Mouse (Mus musculus): ENCODE measurements around the gene Spred1. TPM values are rescaled to one million over a fixed set of nuclear protein-coding genes. Genes with fewer than 3 reads are reported as not detected.

The Spred1 gene
- polyA plus RNA-seq, 1 experiment from 2014 or later, result 33.6 TPM

DNA sequence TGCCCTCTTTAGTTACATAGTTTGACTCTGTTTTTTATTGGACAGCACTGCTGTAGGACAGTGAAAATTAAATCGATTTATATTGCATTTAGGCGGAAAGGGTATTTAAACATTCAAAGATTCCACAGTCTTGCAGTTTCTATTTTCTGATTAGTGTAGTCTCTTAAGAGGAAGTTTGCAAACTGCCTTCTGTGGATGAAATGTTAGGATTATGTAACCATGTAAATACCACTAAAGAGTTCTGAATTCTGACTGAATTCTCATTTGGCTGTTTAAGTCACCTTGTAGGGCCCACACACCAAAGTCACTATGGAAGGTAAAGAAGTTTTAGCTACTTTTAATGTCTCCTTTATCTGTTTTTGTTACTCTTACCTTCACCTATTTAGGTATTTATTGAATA is 24.9 kb downstream of the Spred1 start:
- Histone ChIP-seq H3K27ac (ENCODE audit: low read depth) (no peak overlapping the region), H3K36me3 (ENCODE audit: insufficient read depth) (no peaks in the 10 kb centered on the region), H3K4me1 (ENCODE audit: insufficient read depth) (0 out of 2 replicates have a peak, but pooled peaks cover 3% of the 10 kb centered on the region), H3K4me3 (ENCODE audit: low read depth, low read length) (no peak overlapping the region), H3K9me3 (ENCODE audit: low read depth, low read length) (no peaks in the 10 kb centered on the region), H3K4me2 (no peak overlapping the region), H3K27me3 (ENCODE audit: insufficient read depth, low read length) (no peaks in the 10 kb centered on the region), H3K9ac (no peak overlapping the region)
- ATAC-seq (ENCODE audit: insufficient read depth) (no peak), DNase-seq (no peak)
- no peak for TF ChIP-seq CTCF (IDR thresholded peaks at IDR 0.05; ENCODE audit: low read depth)
- WGBS, result 86% methylated on average over 2 of the region's 2 CpGs

GRCm38 (mm10) chr2:117146617-117147016 is 25.4 kb downstream of the Spred1 start:
- H3K9ac ChIP-seq, result no peak overlapping the region
- 80% methylated on average over 3 of the region's 3 CpGs for WGBS
- no peak overlapping the region for H3K4me3 ChIP-seq (ENCODE audit: low read depth, low read length)
- TF ChIP-seq CTCF (IDR thresholded peaks at IDR 0.05; ENCODE audit: low read depth), result no peak
- H3K4me2 ChIP-seq, result no peak overlapping the region
- no peaks in the 10 kb centered on the region for H3K36me3 ChIP-seq (ENCODE audit: insufficient read depth)
- 0 out of 2 replicates have a peak, but pooled peaks cover 3% of the 10 kb centered on the region for H3K4me1 ChIP-seq (ENCODE audit: insufficient read depth)
- ATAC-seq (ENCODE audit: insufficient read depth) (no peak), DNase-seq (no peak)
- H3K27me3 ChIP-seq (ENCODE audit: insufficient read depth, low read length), result no peaks in the 10 kb centered on the region
- no peak overlapping the region for H3K27ac ChIP-seq (ENCODE audit: low read depth)
- no peaks in the 10 kb centered on the region for H3K9me3 ChIP-seq (ENCODE audit: low read depth, low read length)

DNA sequence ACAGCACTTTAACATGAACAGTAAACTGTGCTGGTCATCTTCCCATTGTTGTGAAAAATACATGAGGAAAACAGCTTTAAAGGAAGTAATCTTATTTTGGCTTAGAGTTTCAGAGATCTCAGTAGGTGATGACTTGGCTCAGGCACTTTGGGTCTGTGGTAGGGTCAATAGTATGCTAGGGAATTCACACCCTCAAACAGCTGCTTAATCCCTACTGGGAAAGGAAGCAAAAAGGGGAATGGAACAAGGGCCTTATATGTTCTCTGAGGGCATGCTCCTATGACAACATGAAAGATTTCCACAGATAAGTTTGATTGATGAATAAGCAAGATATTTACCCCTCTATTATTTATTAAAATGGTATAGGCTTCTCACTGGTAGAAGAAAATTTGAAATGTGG is 31.0 kb downstream of the Spred1 start:
- no peak for ATAC-seq (ENCODE audit: insufficient read depth)
- Histone ChIP-seq H3K9ac (no peak overlapping the region), H3K9me3 (ENCODE audit: low read depth, low read length) (no peaks in the 10 kb centered on the region), H3K27ac (ENCODE audit: low read depth) (no peak overlapping the region), H3K36me3 (ENCODE audit: insufficient read depth) (0 out of 2 replicates have a peak, but pooled peaks cover 7% of the 10 kb centered on the region), H3K4me2 (no peak overlapping the region), H3K4me3 (ENCODE audit: low read depth, low read length) (no peak overlapping the region), H3K4me1 (ENCODE audit: insufficient read depth) (no peaks in the 10 kb centered on the region), H3K27me3 (ENCODE audit: insufficient read depth, low read length) (no peaks in the 10 kb centered on the region)
- no peak for DNase-seq
- no peak for TF ChIP-seq CTCF (IDR thresholded peaks at IDR 0.05; ENCODE audit: low read depth)

DNA sequence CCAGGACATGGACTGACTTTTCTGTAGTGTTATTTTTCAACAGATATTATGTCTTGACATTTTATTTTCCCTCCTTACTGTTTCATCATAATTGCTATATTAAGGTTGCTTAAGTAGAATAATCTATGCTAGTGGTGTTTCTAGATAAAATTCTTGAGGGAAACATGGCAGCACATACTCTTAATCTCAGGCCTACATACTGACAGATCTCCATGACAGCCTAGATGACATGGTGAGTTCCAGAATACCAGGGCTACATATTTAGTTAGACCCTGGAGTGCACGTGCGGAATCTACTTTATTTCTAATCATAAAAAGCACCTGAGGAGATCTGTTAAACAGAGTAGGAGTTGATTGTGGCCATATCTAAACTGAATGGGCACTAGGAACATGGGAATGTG is 47.2 kb downstream of the Spred1 start:
- H3K4me2 ChIP-seq, result no peak overlapping the region
- no peaks in the 10 kb centered on the region for H3K27me3 ChIP-seq (ENCODE audit: insufficient read depth, low read length)
- H3K9ac ChIP-seq, result no peak overlapping the region
- DNase-seq (no peak), ATAC-seq (ENCODE audit: insufficient read depth) (no peak)
- no peak for TF ChIP-seq CTCF (IDR thresholded peaks at IDR 0.05; ENCODE audit: low read depth)
- H3K4me3 ChIP-seq (ENCODE audit: low read depth, low read length), result no peak overlapping the region
- H3K27ac ChIP-seq (ENCODE audit: low read depth), result no peak overlapping the region
- no peaks in the 10 kb centered on the region for H3K9me3 ChIP-seq (ENCODE audit: low read depth, low read length)
- WGBS, result 85% methylated on average over 2 of the region's 2 CpGs
- H3K4me1 ChIP-seq (ENCODE audit: insufficient read depth), result no peaks in the 10 kb centered on the region
- peaks cover 32% of the 10 kb centered on the region for H3K36me3 ChIP-seq (ENCODE audit: insufficient read depth)

GRCm38 (mm10) chr2:117169037-117169436 is 47.9 kb downstream of the Spred1 start:
- no peak overlapping the region for H3K4me3 ChIP-seq (ENCODE audit: low read depth, low read length)
- 53% methylated on average over 3 of the region's 3 CpGs for WGBS
- H3K36me3 ChIP-seq (ENCODE audit: insufficient read depth), result peaks cover 29% of the 10 kb centered on the region
- DNase-seq (no peak), ATAC-seq (ENCODE audit: insufficient read depth) (no peak)
- H3K27me3 ChIP-seq (ENCODE audit: insufficient read depth, low read length), result no peaks in the 10 kb centered on the region
- H3K4me2 ChIP-seq, result no peak overlapping the region
- H3K9ac ChIP-seq, result no peak overlapping the region
- H3K27ac ChIP-seq (ENCODE audit: low read depth), result no peak overlapping the region
- H3K4me1 ChIP-seq (ENCODE audit: insufficient read depth), result no peaks in the 10 kb centered on the region
- no peak for TF ChIP-seq CTCF (IDR thresholded peaks at IDR 0.05; ENCODE audit: low read depth)
- H3K9me3 ChIP-seq (ENCODE audit: low read depth, low read length), result no peaks in the 10 kb centered on the region

- ATAC-seq (ENCODE audit: insufficient read depth) (no peak), DNase-seq (no peak)
- H3K27me3 ChIP-seq (ENCODE audit: insufficient read depth, low read length), result no peaks in the 10 kb centered on the region
- 77% methylated on average over 4 of the region's 4 CpGs for WGBS
- no peak overlapping the region for H3K27ac ChIP-seq (ENCODE audit: low read depth)
- no peak overlapping the region for H3K4me3 ChIP-seq (ENCODE audit: low read depth, low read length)
- no peak overlapping the region for H3K9ac ChIP-seq
- no peaks in the 10 kb centered on the region for H3K9me3 ChIP-seq (ENCODE audit: low read depth, low read length)
- peaks cover 47% of the 10 kb centered on the region for H3K36me3 ChIP-seq (ENCODE audit: insufficient read depth)
- H3K4me1 ChIP-seq (ENCODE audit: insufficient read depth), result no peaks in the 10 kb centered on the region
- no peak for TF ChIP-seq CTCF (IDR thresholded peaks at IDR 0.05; ENCODE audit: low read depth)
- H3K4me2 ChIP-seq, result no peak overlapping the region
These were observed 51.8 kb downstream of the Spred1 start for GRCm38 (mm10) chr2:117172981-117173380.

GRCm38 (mm10) chr2:117176066-117176465 is 54.9 kb downstream of the Spred1 start:
- no peak for TF ChIP-seq CTCF (IDR thresholded peaks at IDR 0.05; ENCODE audit: low read depth)
- no peak for ATAC-seq (ENCODE audit: insufficient read depth)
- peaks cover 57% of the 10 kb centered on the region for H3K36me3 ChIP-seq (ENCODE audit: insufficient read depth)

DNA sequence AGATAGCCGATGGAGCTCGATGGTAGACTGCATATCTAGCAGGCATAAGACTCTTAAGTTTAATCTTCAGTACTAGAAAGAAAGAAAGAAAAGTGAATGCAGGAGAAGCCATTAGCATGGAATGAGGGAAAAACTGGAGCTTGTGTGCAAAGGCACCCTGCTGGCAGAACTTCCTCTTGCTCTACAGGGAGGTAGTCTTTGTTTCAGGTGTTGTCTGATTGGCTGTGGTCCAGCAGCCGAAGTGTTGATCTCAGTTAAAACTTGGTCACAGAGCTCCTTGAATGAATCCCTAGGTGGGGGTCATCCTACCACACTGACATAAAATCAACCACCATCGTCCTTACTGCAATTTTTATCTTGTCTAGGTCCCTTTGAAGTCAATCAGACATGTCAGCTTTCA is 55.8 kb downstream of the Spred1 start:
- no peaks in the 10 kb centered on the region for H3K4me1 ChIP-seq (ENCODE audit: insufficient read depth)
- WGBS, result 75% methylated on average over 4 of the region's 4 CpGs
- no peaks in the 10 kb centered on the region for H3K9me3 ChIP-seq (ENCODE audit: low read depth, low read length)
- H3K9ac ChIP-seq, result no peak overlapping the region
- DNase-seq (no peak), ATAC-seq (ENCODE audit: insufficient read depth) (no peak)
- no peak overlapping the region for H3K4me3 ChIP-seq (ENCODE audit: low read depth, low read length)
- 0 out of 2 replicates have a peak, but pooled peaks have one; percentile 2 for TF ChIP-seq CTCF (IDR thresholded peaks at IDR 0.05; ENCODE audit: low read depth)
- no peaks in the 10 kb centered on the region for H3K27me3 ChIP-seq (ENCODE audit: insufficient read depth, low read length)
- no peak overlapping the region for H3K27ac ChIP-seq (ENCODE audit: low read depth)
- no peak overlapping the region for H3K4me2 ChIP-seq
- peaks cover 62% of the 10 kb centered on the region for H3K36me3 ChIP-seq (ENCODE audit: insufficient read depth)

More at GRCm38 (mm10) chr2:117176066-117176465, 54.9 kb downstream of the Spred1 start:
- H3K9ac ChIP-seq, result no peak overlapping the region
- WGBS, result 91% methylated on average over 4 of the region's 4 CpGs
- H3K9me3 ChIP-seq (ENCODE audit: low read depth, low read length), result no peaks in the 10 kb centered on the region
- no peak for DNase-seq
- H3K27me3 ChIP-seq (ENCODE audit: insufficient read depth, low read length), result no peaks in the 10 kb centered on the region
- no peak overlapping the region for H3K4me2 ChIP-seq
- H3K27ac ChIP-seq (ENCODE audit: low read depth), result no peak overlapping the region
- no peak overlapping the region for H3K4me3 ChIP-seq (ENCODE audit: low read depth, low read length)
- no peaks in the 10 kb centered on the region for H3K4me1 ChIP-seq (ENCODE audit: insufficient read depth)

All from lung, embryonic 14.5 days (tissue).